Mouse (Mus musculus) hindbrain, embryonic 13.5 days (tissue): Measurements from ENCODE around the gene Git1. TPM values are rescaled to one million over a fixed set of nuclear protein-coding genes. Genes with fewer than 3 reads are reported as not detected.
A peak's percentile ranks its signal among the peaks of the same experiment; 100 is the strongest.

Experiments
- ATAC-seq: fragments of 200-750 bp; cut with Nextera tagmentation; 2 replicates; pipeline ENCODE4 v1.8.0; 2017; ENCODE audit warnings: moderate TSS enrichment; ENCODE audit not compliant: low FRiP score
- H3K27ac ChIP-seq: fragments of 300-500 bp; sonication (generic); 2 replicates; pipeline ENCODE4 v1.5.1; 2015; ENCODE audit warnings: inconsistent platforms, mild to moderate bottlenecking, moderate library complexity
- H3K27me3 ChIP-seq: fragments of 300-500 bp; sonication (generic); 2 replicates; pipeline ENCODE4 v1.6.1; 2015; ENCODE audit warnings: mild to moderate bottlenecking, inconsistent platforms
- H3K36me3 ChIP-seq: fragments of 300-500 bp; sonication (generic); 2 replicates; pipeline ENCODE4 v1.6.1; 2015; ENCODE audit warnings: mild to moderate bottlenecking, inconsistent platforms
- H3K4me1 ChIP-seq: fragments of 300-500 bp; sonication (generic); replicated peaks from 2 replicates; pipeline ENCODE4 v1.6.1; 2015; ENCODE audit warnings: inconsistent platforms
- H3K4me2 ChIP-seq: fragments of 300-500 bp; sonication (generic); 2 replicates; pipeline ENCODE4 v1.6.1; 2015; ENCODE audit warnings: inconsistent platforms, mild to moderate bottlenecking, moderate library complexity
- H3K4me3 ChIP-seq: fragments of 300-500 bp; sonication (generic); 2 replicates; pipeline ENCODE4 v1.5.1; 2015; ENCODE audit warnings: mild to moderate bottlenecking, inconsistent platforms
- H3K9ac ChIP-seq: fragments of 300-500 bp; sonication (generic); 2 replicates; pipeline ENCODE4 v1.6.1; 2015; ENCODE audit warnings: mild to moderate bottlenecking, inconsistent platforms
- H3K9me3 ChIP-seq: fragments of 300-500 bp; sonication (generic); 2 replicates; pipeline ENCODE4 v1.6.1; 2016; ENCODE audit warnings: inconsistent platforms
- whole genome bisulfite sequencing: fragments of 180-500 bp; shearing (Covaris S2); methylation state at CpG from one replicate; pipeline ENCODE4 v1.1.7; 2015; 5-methylcytosine and 5-hydroxymethylcytosine counted together
- polyA plus RNA-seq: library from polyadenylated mRNA; unstranded; fragments of >200 nt; fragmentation: Nextera tagmentation; extraction: Ambion mirVana; gene quantifications from 2 replicates; pipeline ENCODE4 v1.2.1, GENCODE M21; 2015

Git1 gene
- polyA plus RNA-seq, 1 experiment from 2014 or later: 14.3 TPM

GRCm38 (mm10) chr11:77486798-77487197, 6.6 kb upstream of the Git1 start:
- Histone ChIP-seq H3K4me2 (peak overlapping the region; percentile 74), H3K36me3 (no peaks in the 10 kb centered on the region), H3K9ac (peak overlapping the region; percentile 98), H3K27me3 (no peaks in the 10 kb centered on the region), H3K4me3 (peak overlapping the region; percentile 96), H3K4me1 (peaks cover 85% of the 10 kb centered on the region), H3K27ac (peak overlapping the region; percentile 95), H3K9me3 (no peaks in the 10 kb centered on the region)
- 35% methylated on average over 5 of the region's 5 CpGs for WGBS
- no peak for ATAC-seq

- no peak for ATAC-seq
- Histone ChIP-seq H3K27me3 (no peaks in the 10 kb centered on the region), H3K4me3 (peak overlapping the region; percentile 96), H3K36me3 (no peaks in the 10 kb centered on the region), H3K4me2 (peak overlapping the region; percentile 74), H3K9me3 (no peaks in the 10 kb centered on the region), H3K9ac (peak overlapping the region; percentile 98), H3K4me1 (peaks cover 85% of the 10 kb centered on the region), H3K27ac (peak overlapping the region; percentile 95)
- 2% methylated on average over 47 of the region's 55 CpGs for WGBS
Observed at GRCm38 (mm10) chr11:77488771-77489581, 4.4 kb upstream of the Git1 start.

GRCm38 (mm10) chr11:77489591-77490235, 3.6 kb upstream of the Git1 start, which contains the start of gene Ankrd13b:
TSS of gene Ankrd13b (minus strand) at chr11:77489678.
- H3K9me3 ChIP-seq: no peaks in the 10 kb centered on the region
- peak within 1 kb of the TSS; percentile 98 for H3K9ac ChIP-seq
- H3K4me1 ChIP-seq: peaks cover 85% of the 10 kb centered on the region
- H3K27me3 ChIP-seq: no peaks in the 10 kb centered on the region
- peak within 1 kb of the TSS; percentile 74 for H3K4me2 ChIP-seq
- WGBS: under 1% methylated on average over 26 of the region's 87 CpGs
- peak within 1 kb of the TSS; percentile 96 for H3K4me3 ChIP-seq
- peak within 1 kb of the TSS; percentile 95 for H3K27ac ChIP-seq
- no peaks in the 10 kb centered on the region for H3K36me3 ChIP-seq
- peak; percentile 55 for ATAC-seq

GRCm38 (mm10) chr11:77490451-77490850, 2.9 kb upstream of the Git1 start:
- Histone ChIP-seq H3K27me3 (no peaks in the 10 kb centered on the region), H3K9ac (peak overlapping the region; percentile 98), H3K4me1 (peaks cover 85% of the 10 kb centered on the region), H3K36me3 (no peaks in the 10 kb centered on the region), H3K4me2 (peak overlapping the region; percentile 74), H3K4me3 (peak overlapping the region; percentile 96), H3K9me3 (no peaks in the 10 kb centered on the region), H3K27ac (peak overlapping the region; percentile 95)
- ATAC-seq: no peak
- whole genome bisulfite sequencing: 67% methylated on average over 6 of the region's 6 CpGs

- H3K9me3 ChIP-seq: no peaks in the 10 kb centered on the region
- H3K36me3 ChIP-seq: no peaks in the 10 kb centered on the region
- H3K27me3 ChIP-seq: no peaks in the 10 kb centered on the region
- H3K9ac ChIP-seq: peak overlapping the region; percentile 98
- 0% methylated on average over 13 of the region's 13 CpGs for WGBS
- peak; percentile 57 for ATAC-seq
- H3K27ac ChIP-seq: peak overlapping the region; percentile 95
- peaks cover 85% of the 10 kb centered on the region for H3K4me1 ChIP-seq
- peak overlapping the region; percentile 96 for H3K4me3 ChIP-seq
- H3K4me2 ChIP-seq: peak overlapping the region; percentile 74
Observed at GRCm38 (mm10) chr11:77491123-77491501, 2.2 kb upstream of the Git1 start.

- Histone ChIP-seq H3K4me2 (peak overlapping the region; percentile 74), H3K4me3 (peak overlapping the region; percentile 96), H3K4me1 (peaks cover 83% of the 10 kb centered on the region), H3K9me3 (no peaks in the 10 kb centered on the region), H3K36me3 (no peaks in the 10 kb centered on the region), H3K27ac (peak overlapping the region; percentile 95), H3K9ac (peak overlapping the region; percentile 98), H3K27me3 (no peaks in the 10 kb centered on the region)
- under 1% methylated on average over 23 of the region's 23 CpGs for whole genome bisulfite sequencing
- ATAC-seq: peak; percentile 53; the same call in 1 of the 2 replicates
Observed at GRCm38 (mm10) chr11:77491502-77492291, 1.7 kb upstream of the Git1 start.

- Histone ChIP-seq H3K27me3 (no peaks in the 10 kb centered on the region), H3K4me2 (peak overlapping the region; percentile 74), H3K4me3 (peak overlapping the region; percentile 96), H3K9ac (peak overlapping the region; percentile 72), H3K27ac (peak overlapping the region; percentile 95), H3K4me1 (peaks cover 82% of the 10 kb centered on the region), H3K36me3 (no peaks in the 10 kb centered on the region), H3K9me3 (no peaks in the 10 kb centered on the region)
- WGBS: under 1% methylated on average over 18 of the region's 18 CpGs
- ATAC-seq: no peak
Observed at GRCm38 (mm10) chr11:77492311-77492871, 971 bp upstream of the Git1 start.

- H3K4me1 ChIP-seq: peaks cover 82% of the 10 kb centered on the region
- no peaks in the 10 kb centered on the region for H3K27me3 ChIP-seq
- H3K9me3 ChIP-seq: no peaks in the 10 kb centered on the region
- H3K4me2 ChIP-seq: peak overlapping the region; percentile 74
- H3K27ac ChIP-seq: peak overlapping the region; percentile 95
- H3K4me3 ChIP-seq: peak overlapping the region; percentile 96
- H3K36me3 ChIP-seq: no peaks in the 10 kb centered on the region
- H3K9ac ChIP-seq: peak overlapping the region; percentile 72
- ATAC-seq: peak; percentile 63
- WGBS: under 1% methylated on average over 24 of the region's 32 CpGs
Observed at GRCm38 (mm10) chr11:77492911-77493332, 440 bp upstream of the Git1 start.

- WGBS: 35% methylated on average over 4 of the region's 4 CpGs
- Histone ChIP-seq H3K27ac (peak overlapping the region; percentile 95), H3K4me2 (peak overlapping the region; percentile 96), H3K4me1 (peaks cover 83% of the 10 kb centered on the region), H3K9ac (peak overlapping the region; percentile 98), H3K27me3 (no peaks in the 10 kb centered on the region), H3K36me3 (peaks cover 5% of the 10 kb centered on the region), H3K9me3 (no peaks in the 10 kb centered on the region), H3K4me3 (peak overlapping the region; percentile 96)
- ATAC-seq: no peak
Observed at GRCm38 (mm10) chr11:77494344-77494676, 948 bp downstream of the Git1 start.

GRCm38 (mm10) chr11:77494782-77495181, 1.4 kb downstream of the Git1 start:
- Histone ChIP-seq H3K4me3 (peak overlapping the region; percentile 96), H3K4me1 (peaks cover 88% of the 10 kb centered on the region), H3K4me2 (peak overlapping the region; percentile 96), H3K27me3 (no peaks in the 10 kb centered on the region), H3K9me3 (no peaks in the 10 kb centered on the region), H3K36me3 (peaks cover 10% of the 10 kb centered on the region), H3K9ac (peak overlapping the region; percentile 98), H3K27ac (0 out of 2 replicates have a peak overlapping the region, but pooled peaks have one; percentile 95)
- 77% methylated on average over 6 of the region's 6 CpGs for WGBS
- no peak for ATAC-seq

GRCm38 (mm10) chr11:77495507-77495906, 2.1 kb downstream of the Git1 start:
- Histone ChIP-seq H3K27me3 (no peaks in the 10 kb centered on the region), H3K4me2 (peak overlapping the region; percentile 96), H3K9me3 (no peaks in the 10 kb centered on the region), H3K4me1 (peaks cover 89% of the 10 kb centered on the region), H3K27ac (no peak overlapping the region), H3K9ac (peak overlapping the region; percentile 98), H3K4me3 (peak overlapping the region; percentile 96; the same call in 1 of the 2 replicates), H3K36me3 (peaks cover 17% of the 10 kb centered on the region)
- no peak for ATAC-seq
